Mouse (Mus musculus) cerebellum, adult 9-11 months (tissue): ENCODE results near the gene Fam92a.
"Not testable (repeated sequence)": the region's sequence is repeated elsewhere in the genome, so short reads cannot be mapped to it uniquely, and the experiment has no call there.

Experiments
- DNase-seq: peaks from one replicate; pipeline ENCODE4 v3.0.0; 2022

Gene Fam92a

GRCm38 (mm10) chr4:12171318-12172091, at the start of gene Fam92a:
TSS of gene Fam92a (minus strand) at chr4:12172015.
- peak; percentile 79 for DNase-seq

GRCm38 (mm10) chr4:12178992-12179391, 7.2 kb upstream of the Fam92a start:
- no peak for DNase-seq

- DNase-seq: no peak
Observed at GRCm38 (mm10) chr4:12170986-12171317, 863 bp downstream of the Fam92a start.

DNA sequence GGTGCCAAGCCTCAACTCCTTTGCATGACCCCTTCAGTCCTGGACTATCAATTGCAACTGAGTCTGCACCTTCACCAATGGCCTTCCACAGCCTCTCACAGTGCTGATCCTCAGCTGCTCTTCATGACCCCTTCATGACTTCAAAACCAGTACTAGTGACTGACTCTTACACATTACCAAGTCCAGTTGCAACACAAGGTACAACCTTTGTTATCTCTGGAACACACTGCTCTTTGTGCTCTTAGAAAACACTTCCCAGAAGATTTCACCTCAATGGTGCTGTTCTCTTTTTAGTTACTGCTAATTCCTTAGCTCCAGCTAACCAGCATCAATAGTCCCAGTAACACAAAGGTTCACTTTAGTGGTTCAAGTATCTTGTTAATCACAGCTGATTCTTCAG, 24.2 kb downstream of the Fam92a start:
- no peak for DNase-seq

GRCm38 (mm10) chr4:12141516-12141915, 30.3 kb downstream of the Fam92a start:
- not testable (repeated sequence) for DNase-seq

DNA sequence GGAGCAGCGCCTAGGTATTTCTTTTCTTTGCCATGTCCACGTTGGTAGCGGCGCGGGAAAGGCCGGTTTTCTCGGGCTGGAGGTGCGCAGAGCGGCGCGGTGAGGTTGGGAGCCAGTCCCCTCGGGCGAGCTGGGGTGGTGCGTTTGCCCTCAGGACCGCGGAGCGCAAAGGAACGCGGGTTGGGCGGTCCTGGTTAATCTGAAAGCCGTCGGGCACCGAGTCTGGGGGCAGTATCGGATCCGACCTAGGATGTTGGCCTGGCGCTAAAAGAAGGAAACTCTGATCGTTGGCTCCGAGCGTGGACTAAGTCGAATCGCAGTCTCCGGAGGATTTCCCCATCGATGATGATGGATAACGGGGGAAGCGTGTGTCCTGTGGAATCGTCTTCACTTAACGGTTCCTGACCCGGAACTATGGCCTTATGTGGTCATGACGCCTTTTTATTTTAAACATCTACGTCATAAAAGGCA, 31.2 kb downstream of the Fam92a start:
- peak; percentile 22 for DNase-seq

DNA sequence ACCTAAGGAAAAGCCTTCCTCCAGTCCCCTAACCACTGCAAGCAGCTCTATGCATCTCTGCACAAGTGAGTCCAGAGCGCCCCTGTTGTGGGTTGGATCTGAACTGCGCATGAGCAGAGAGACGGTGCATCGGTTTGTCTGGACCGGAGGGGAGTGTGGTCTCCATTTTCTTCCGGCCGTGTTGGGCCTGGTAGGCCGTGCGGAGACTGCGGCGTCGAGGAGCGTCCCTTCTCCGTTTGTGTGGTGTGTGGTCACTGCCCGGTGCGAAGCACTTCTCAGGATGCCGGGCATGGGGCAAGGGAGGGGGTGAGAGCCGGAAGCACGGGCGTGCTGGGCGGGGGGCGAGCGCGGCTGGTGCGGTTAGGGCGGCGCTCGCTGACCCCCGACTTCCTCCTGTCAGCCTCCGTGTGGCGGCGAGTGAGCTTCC, 31.7 kb downstream of the Fam92a start, which contains the start of gene Rbm12b1:
Gene Rbm12b1 (plus strand): TSS at position 124 of the 427 bp plus-strand sequence.
- DNase-seq: peak; percentile 86
